Mouse (Mus musculus): ENCODE data around the gene Cnr1.

Gene Cnr1

GRCm38 (mm10) chr4:33924234-33924888 is at the start of gene Cnr1:
Cnr1 (plus strand) TSS chr4:33924593.
- DNase-seq = peak; percentile 72

- DNase-seq = peak; percentile 38
These were observed 44.4 kb upstream of the Cnr1 start for GRCm38 (mm10) chr4:33879944-33880343.

- no peak for DNase-seq
These were observed 38.4 kb upstream of the Cnr1 start for GRCm38 (mm10) chr4:33886026-33886425.

GRCm38 (mm10) chr4:33889976-33890375 is 34.4 kb upstream of the Cnr1 start:
- no peak for DNase-seq

GRCm38 (mm10) chr4:33892178-33892869 is 32.1 kb upstream of the Cnr1 start:
- DNase-seq = no peak

- peak; percentile 89 for DNase-seq
These were observed 30.6 kb upstream of the Cnr1 start for GRCm38 (mm10) chr4:33893841-33894240.

GRCm38 (mm10) chr4:33895046-33895445 is 29.3 kb upstream of the Cnr1 start:
- no peak for DNase-seq

GRCm38 (mm10) chr4:33895491-33895890 is 28.9 kb upstream of the Cnr1 start:
- no peak for DNase-seq

GRCm38 (mm10) chr4:33901659-33902058 is 22.7 kb upstream of the Cnr1 start:
- DNase-seq = no peak

GRCm38 (mm10) chr4:33903812-33904340 is 20.5 kb upstream of the Cnr1 start:
- no peak for DNase-seq

GRCm38 (mm10) chr4:33904826-33905225 is 19.6 kb upstream of the Cnr1 start:
- DNase-seq = no peak

GRCm38 (mm10) chr4:33908786-33909185 is 15.6 kb upstream of the Cnr1 start:
- DNase-seq = no peak

GRCm38 (mm10) chr4:33915730-33916129 is 8.7 kb upstream of the Cnr1 start:
- DNase-seq = peak; percentile 16

- DNase-seq = peak; percentile 23
These were observed 3.6 kb upstream of the Cnr1 start for GRCm38 (mm10) chr4:33920807-33921206.

GRCm38 (mm10) chr4:33923151-33923760 is 1.1 kb upstream of the Cnr1 start:
- peak; percentile 28 for DNase-seq

GRCm38 (mm10) chr4:33923761-33924233 is 596 bp upstream of the Cnr1 start:
- DNase-seq = peak; percentile 26

GRCm38 (mm10) chr4:33924889-33925245 is 474 bp downstream of the Cnr1 start:
- DNase-seq = peak; percentile 59

GRCm38 (mm10) chr4:33925489-33925888 is 1.1 kb downstream of the Cnr1 start:
- DNase-seq = no peak

- DNase-seq = no peak
These were observed 1.6 kb downstream of the Cnr1 start for GRCm38 (mm10) chr4:33926010-33926409.

- DNase-seq = no peak
These were observed 2.4 kb downstream of the Cnr1 start for GRCm38 (mm10) chr4:33926730-33927263.

GRCm38 (mm10) chr4:33927644-33928043 is 3.3 kb downstream of the Cnr1 start:
- DNase-seq = no peak

GRCm38 (mm10) chr4:33928450-33928849 is 4.1 kb downstream of the Cnr1 start:
- no peak for DNase-seq

- no peak for DNase-seq
These were observed 7.0 kb downstream of the Cnr1 start for GRCm38 (mm10) chr4:33931347-33931746.

All from right cerebral cortex, adult 18-20 months (tissue).